Mouse (Mus musculus): ENCODE results near the gene Klhl35.

- no peak for TF ChIP-seq TAL1 (IDR thresholded peaks at IDR 0.05; ENCODE audit: low read length)
- TF ChIP-seq GATA1 (IDR thresholded peaks at IDR 0.05; ENCODE audit: low read length): no peak
Observed at GRCm38 (mm10) chr7:99476558-99477114, 10.8 kb downstream of the Klhl35 start.
